Mouse (Mus musculus) thymus, adult 18-20 months (tissue): Measurements from ENCODE around the gene Zfp786.
"Not testable (repeated sequence)": the region's sequence is repeated elsewhere in the genome, so short reads cannot be mapped to it uniquely, and the experiment has no call there.

Source experiments
- DNase-seq, 2 experiments: peaks; one replicate each; pipeline ENCODE4 v3.0.0; 2022; ENCODE audit warnings: mixed read lengths in 2 of 2

The Zfp786 gene

GRCm38 (mm10) chr6:47771760-47772159 lies 58.9 kb downstream of the Zfp786 start:
- peak in 1 of 2 experiments; percentile 33 for DNase-seq

GRCm38 (mm10) chr6:47771113-47771512 lies 59.6 kb downstream of the Zfp786 start:
- peak in 1 of 2 experiments; percentile 4 for DNase-seq

DNA sequence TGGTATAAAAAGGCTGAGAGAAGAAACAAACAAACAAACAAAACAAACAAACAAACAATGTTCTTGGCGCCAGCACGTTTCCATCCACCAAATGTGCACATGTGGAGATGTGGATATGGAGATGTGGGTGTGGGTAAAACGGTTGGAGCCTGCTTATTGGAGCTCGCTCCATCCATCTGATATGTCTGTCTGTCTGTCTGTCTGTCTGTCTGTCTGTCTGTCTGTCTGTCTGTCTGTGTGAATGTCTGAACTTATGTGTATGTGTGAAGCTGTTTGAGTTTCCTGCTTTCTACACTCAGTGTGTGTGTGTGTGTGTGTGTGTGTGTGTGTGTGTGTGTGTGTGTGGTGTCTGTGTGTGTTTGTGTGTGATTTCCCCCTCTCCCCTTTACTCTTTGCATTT lies 60.8 kb downstream of the Zfp786 start:
- DNase-seq = not testable (repeated sequence)
